Comparison of ENCODE assay signal across 19 mouse cellular contexts in genomic region chr9:60551238-60551637, GRCm38 (mm10). TPM values are rescaled to one million over a fixed set of nuclear protein-coding genes. Genes with fewer than 3 reads are reported as not detected.
DNase-seq lines count a peak whose midpoint lies in the region; ATAC-seq and TF ChIP-seq lines count a peak whose summit lies in the region.
"Had no signal": no experiment of that assay in that cellular context is flagged by ENCODE, and none has a peak within 500 bp of the region (broad histone marks: within the 10 kb centered on the region; RNA-seq: fewer than 3 reads in every experiment).

No protein-coding gene starts in this region.

- ATAC-seq in liver, embryonic 14.5 days (ENCODE audit: insufficient read depth): no peak
- ATAC-seq: intestine, embryonic 15.5 days had no signal

- H3K4me2 ChIP-seq in liver, embryonic 14.5 days (ENCODE audit: low read depth): no peak overlapping the region
- H3K4me2 ChIP-seq: hindbrain, embryonic 14.5 days; intestine, embryonic 15.5 days; liver, embryonic 13.5 days had no signal

- no peaks in the 10 kb centered on the region for H3K27me3 ChIP-seq in liver, embryonic 14.5 days (ENCODE audit: control insufficient read depth, insufficient read depth, low read length)
- peaks cover 4 to 12% of the 10 kb centered on the region in 2 experiments; a peak in 3 of 4 replicates for H3K27me3 ChIP-seq in MEL (ENCODE audit: control insufficient read depth in 1 of 2, insufficient read depth in 2 of 2, low read length in 2 of 2)
- H3K27me3 ChIP-seq: intestine, embryonic 15.5 days; liver, embryonic 13.5 days had no signal

- 72% methylated on average over 4 of the region's 4 CpGs for whole genome bisulfite sequencing in liver, embryonic 14.5 days (ENCODE audit: insufficient replicate concordance)

- TF ChIP-seq EP300 in liver, embryonic 14.5 days (IDR thresholded peaks at IDR 0.05; ENCODE audit: low read depth): no peak
- no peak for TF ChIP-seq EP300 in MEL (IDR thresholded peaks at IDR 0.05; ENCODE audit: low read depth in 1 of 2, low read length in 2 of 2)

- TF ChIP-seq POLR2A in MEL (IDR thresholded peaks at IDR 0.05; ENCODE audit: control insufficient read depth in 1 of 2, insufficient read depth in 1 of 2, low read depth in 1 of 2, low read length in 2 of 2, poor library complexity in 1 of 2): no peak

- H3K79me2 ChIP-seq in MEL (ENCODE audit: control insufficient read depth, insufficient read depth, low read length, poor library complexity): no peaks in the 10 kb centered on the region

- H3K4me1 ChIP-seq in liver, embryonic 14.5 days (replicated peaks; ENCODE audit: control insufficient read depth in 2 of 2, insufficient read depth in 2 of 2, low read length in 1 of 2): peaks cover 0 to under 1% of the 10 kb centered on the region in 2 experiments; a peak in 1 of 4 replicates
- H3K4me1 ChIP-seq in MEL (ENCODE audit: control insufficient read depth in 1 of 2, insufficient read depth in 2 of 2, low read length in 2 of 2): no peaks in the 10 kb centered on the region
- H3K4me1 ChIP-seq: intestine, embryonic 15.5 days had no signal

- peak; percentile 44 for TF ChIP-seq RAD21 in MEL (IDR thresholded peaks at IDR 0.05; ENCODE audit: low read depth, low read length)

- TF ChIP-seq CTCF in liver, embryonic 14.5 days (IDR thresholded peaks at IDR 0.05; ENCODE audit: low read depth): peak; percentile 37
- TF ChIP-seq CTCF in MEL (IDR thresholded peaks at IDR 0.05 in 2 of 3, conservative IDR thresholded peaks at IDR 0.05 in 1 of 3; ENCODE audit: control insufficient read depth in 1 of 3, insufficient read depth in 1 of 3, low read depth in 2 of 3, low read length in 3 of 3, poor library complexity in 1 of 3, severe bottlenecking in 1 of 3): peak; percentile 26 to 51 (median 47); a peak in 5 of 6 replicates

- DNase-seq in heart, adult 11 months: peak; percentile 37
- no peak for DNase-seq in heart, postnatal 14 days
- no peak for DNase-seq in liver, embryonic 14.5 days (ENCODE audit: low read depth in 3 of 3, low spot score in 3 of 3)
- no peak for DNase-seq in liver
- peak; percentile 6 for DNase-seq in 416B (ENCODE audit: low read depth)
- no peak for DNase-seq in MEL (ENCODE audit: low read depth, low spot score)
- no peak for DNase-seq in left cerebral cortex, adult 9 months (ENCODE audit: low spot score in 2 of 2)
- DNase-seq in frontal cortex, postnatal 14 days (ENCODE audit: low spot score in 2 of 2): no peak
- DNase-seq: B cell, adult 2 months; cerebellum, adult 2 months; gastrocnemius, postnatal 25 days; heart, postnatal 10 days; kidney, postnatal 14 days; liver, embryonic 13.5 days; lung, postnatal 4 days had no signal

- no peak overlapping the region for H3K9ac ChIP-seq in liver, embryonic 14.5 days (replicated peaks)
- H3K9ac ChIP-seq in MEL (ENCODE audit: control insufficient read depth, low read depth, low read length, poor library complexity, severe bottlenecking): no peak overlapping the region
- H3K9ac ChIP-seq: hindbrain, embryonic 14.5 days; intestine, embryonic 15.5 days; liver, embryonic 13.5 days had no signal

- H3K36me3 ChIP-seq in liver, embryonic 14.5 days (replicated peaks; ENCODE audit: control insufficient read depth, insufficient read depth, low read depth): no peaks in the 10 kb centered on the region
- H3K36me3 ChIP-seq in MEL (ENCODE audit: control insufficient read depth in 1 of 2, insufficient read depth in 2 of 2, low read length in 2 of 2): peaks cover 0 to 2% of the 10 kb centered on the region in 2 experiments; a peak in 1 of 4 replicates
- H3K36me3 ChIP-seq: heart, embryonic 10.5 days; intestine, embryonic 15.5 days; liver, embryonic 13.5 days had no signal

- no peak overlapping the region for H3K4me3 ChIP-seq in liver, embryonic 14.5 days (ENCODE audit: insufficient read depth in 1 of 2, low read depth in 2 of 2, low read length in 2 of 2)
- H3K4me3 ChIP-seq in MEL (ENCODE audit: control insufficient read depth in 1 of 2, insufficient read depth in 1 of 2, low read depth in 2 of 2, low read length in 2 of 2): no peak overlapping the region
- H3K4me3 ChIP-seq: heart, embryonic 10.5 days; intestine, embryonic 15.5 days; layer of hippocampus, adult 2 months; liver, embryonic 13.5 days had no signal

- intact Hi-C loops in heart, postnatal 14 days (cut with DNase I): no loop called here

- H3K27ac ChIP-seq in liver, embryonic 14.5 days: no peak overlapping the region
- no peak overlapping the region for H3K27ac ChIP-seq in MEL (ENCODE audit: control insufficient read depth, low read depth, low read length)
- H3K27ac ChIP-seq: heart, embryonic 10.5 days; hindbrain, embryonic 14.5 days; intestine, embryonic 15.5 days; layer of hippocampus, adult 2 months; liver, embryonic 13.5 days had no signal

- no peaks in the 10 kb centered on the region for H3K9me3 ChIP-seq in liver, embryonic 14.5 days (ENCODE audit: control insufficient read depth, low read length)
- H3K9me3 ChIP-seq in MEL (replicated peaks; ENCODE audit: insufficient read depth, low read length): no peaks in the 10 kb centered on the region
- H3K9me3 ChIP-seq: heart, embryonic 10.5 days; intestine, embryonic 15.5 days; liver, embryonic 13.5 days had no signal

TF ChIP-seq in MEL, 35 proteins besides CTCF, POLR2A, EP300 and RAD21:
- no peak for TF ChIP-seq POLR2AphosphoS5 (IDR thresholded peaks at IDR 0.05; ENCODE audit: borderline replicate concordance, low read depth, low read length)
- TF ChIP-seq POLR2AphosphoS2 (IDR thresholded peaks at IDR 0.05; ENCODE audit: low read length): no peak
- no peak for TF ChIP-seq MEF2A (IDR thresholded peaks at IDR 0.05; ENCODE audit: extremely low read depth, insufficient replicate concordance, low read depth, low read length, poor library complexity, severe bottlenecking)
- no peak for TF ChIP-seq KAT2A (conservative IDR thresholded peaks at IDR 0.05; ENCODE audit: low read depth, low read length)
- peak; percentile 33 for TF ChIP-seq SMC3 (IDR thresholded peaks at IDR 0.05; ENCODE audit: low read depth, low read length)
- no peak for TF ChIP-seq JUND (IDR thresholded peaks at IDR 0.05; ENCODE audit: low read depth, low read length)
- TF ChIP-seq ZC3H11A (IDR thresholded peaks at IDR 0.05; ENCODE audit: low read depth, low read length): peak; percentile 25; the same call in 1 of the 2 replicates
- TF ChIP-seq TBP (IDR thresholded peaks at IDR 0.05; ENCODE audit: low read depth, low read length): no peak
- no peak for TF ChIP-seq MAZ (IDR thresholded peaks at IDR 0.05; ENCODE audit: low read depth, low read length)
- no peak for TF ChIP-seq TAL1 (IDR thresholded peaks at IDR 0.05; ENCODE audit: low read length)

RNA-seq across cellular contexts. Expression of gene Thsd4, which starts 29.4 kb away (rescaled TPM):
- 10 to 100 TPM; 10.5 to 11.8 TPM for total RNA-seq in heart, postnatal 14 days (2021)
- polyA plus RNA-seq in liver, embryonic 14.5 days (2012; rRNA removed): 0.47 and 0.48 TPM in 2 replicates
- 0.43 and 1.0 TPM in 2 replicates for polyA plus RNA-seq in liver, embryonic 14.5 days (2014; fragmentation: Nextera tagmentation; extraction: Ambion mirVana)
- total RNA-seq in MEL (2012; rRNA removed): 0.08 TPM in 1 of 2 replicates, not detected in the other
- under 1 TPM in 1 of 2 experiments, not detected in 1; 0.08 TPM for polyA plus RNA-seq in MEL (2012; ENCODE audit: insufficient read depth in 1 of 2, insufficient read length in 2 of 2, low read depth in 1 of 2, low replicate concordance in 2 of 2, missing spikeins in 1 of 2)

Comparison
In these comparisons a context has a peak if more than half of its experiments do, and no peak if none do; other contexts are left out.
1. DNase-seq: peak in heart, adult 11 months (single experiment) and 416B (single experiment); none in heart, postnatal 14 days (0 of 2), liver, embryonic 14.5 days (0 of 3), liver (single experiment), MEL (single experiment), left cerebral cortex, adult 9 months (0 of 2) and frontal cortex, postnatal 14 days (0 of 2).
2. RNA of gene Thsd4, which starts 29.4 kb away (total RNA-seq): 10.5 to 11.8 TPM in heart, postnatal 14 days; 0.08 TPM in MEL; every median in the first group is over 10 times any median in the second.